Mouse (Mus musculus): ENCODE data around the gene Nectin3. TPM values are rescaled to one million over a fixed set of nuclear protein-coding genes. Genes with fewer than 3 reads are reported as not detected.
"Not testable (repeated sequence)": the region's sequence is repeated elsewhere in the genome, so short reads cannot be mapped to it uniquely, and the experiment has no call there.

Gene Nectin3
- total RNA-seq, 2 experiments from 2014 or later, result not detected

- no peak for ATAC-seq (replicated peaks; ENCODE audit: low FRiP score, low TSS enrichment, poor library complexity, severe bottlenecking)
Measured at GRCm38 (mm10) chr16:46449013-46449412, 49.3 kb downstream of the Nectin3 start.

- ATAC-seq (replicated peaks; ENCODE audit: low FRiP score, low TSS enrichment, poor library complexity, severe bottlenecking), result no peak
Measured at GRCm38 (mm10) chr16:46431317-46431716, 67.0 kb downstream of the Nectin3 start.

GRCm38 (mm10) chr16:46416177-46416576 lies 82.1 kb downstream of the Nectin3 start:
- ATAC-seq (replicated peaks; ENCODE audit: low FRiP score, low TSS enrichment, poor library complexity, severe bottlenecking), result no peak

- ATAC-seq (replicated peaks; ENCODE audit: low FRiP score, low TSS enrichment, poor library complexity, severe bottlenecking), result no peak
Measured at GRCm38 (mm10) chr16:46410739-46411057, 87.6 kb downstream of the Nectin3 start.

- ATAC-seq (replicated peaks; ENCODE audit: low FRiP score, low TSS enrichment, poor library complexity, severe bottlenecking), result no peak
Measured at GRCm38 (mm10) chr16:46410053-46410738, 88.1 kb downstream of the Nectin3 start.

GRCm38 (mm10) chr16:46407997-46408396 lies 90.3 kb downstream of the Nectin3 start:
- no peak for ATAC-seq (replicated peaks; ENCODE audit: low FRiP score, low TSS enrichment, poor library complexity, severe bottlenecking)

- no peak for ATAC-seq (replicated peaks; ENCODE audit: low FRiP score, low TSS enrichment, poor library complexity, severe bottlenecking)
Measured at GRCm38 (mm10) chr16:46406844-46407639, 91.3 kb downstream of the Nectin3 start.

- ATAC-seq (replicated peaks; ENCODE audit: low FRiP score, low TSS enrichment, poor library complexity, severe bottlenecking), result no peak
Measured at GRCm38 (mm10) chr16:46397945-46398344, 100.4 kb downstream of the Nectin3 start.

- no peak for ATAC-seq (replicated peaks; ENCODE audit: low FRiP score, low TSS enrichment, poor library complexity, severe bottlenecking)
Measured at GRCm38 (mm10) chr16:46389415-46390033, 108.8 kb downstream of the Nectin3 start.

- ATAC-seq (replicated peaks; ENCODE audit: low FRiP score, low TSS enrichment, poor library complexity, severe bottlenecking), result no peak
Measured at GRCm38 (mm10) chr16:46388527-46389414, 109.6 kb downstream of the Nectin3 start.

GRCm38 (mm10) chr16:46384279-46384678 lies 114.0 kb downstream of the Nectin3 start:
- no peak for ATAC-seq (replicated peaks; ENCODE audit: low FRiP score, low TSS enrichment, poor library complexity, severe bottlenecking)

- no peak for ATAC-seq (replicated peaks; ENCODE audit: low FRiP score, low TSS enrichment, poor library complexity, severe bottlenecking)
Measured at GRCm38 (mm10) chr16:46383344-46383743, 115.0 kb downstream of the Nectin3 start.

GRCm38 (mm10) chr16:46376575-46376974 lies 121.8 kb downstream of the Nectin3 start:
- ATAC-seq (replicated peaks; ENCODE audit: low FRiP score, low TSS enrichment, poor library complexity, severe bottlenecking), result no peak

- ATAC-seq (replicated peaks; ENCODE audit: low FRiP score, low TSS enrichment, poor library complexity, severe bottlenecking), result no peak
Measured at GRCm38 (mm10) chr16:46362022-46362421, 136.3 kb downstream of the Nectin3 start.

- not testable (repeated sequence) for ATAC-seq (replicated peaks; ENCODE audit: low FRiP score, low TSS enrichment, poor library complexity, severe bottlenecking)
Measured at GRCm38 (mm10) chr16:46357658-46358057, 140.7 kb downstream of the Nectin3 start.

- no peak for ATAC-seq (replicated peaks; ENCODE audit: low FRiP score, low TSS enrichment, poor library complexity, severe bottlenecking)
Measured at GRCm38 (mm10) chr16:46356663-46357062, 141.7 kb downstream of the Nectin3 start.

Data from megakaryocyte-erythroid progenitor cell, adult 5-6 weeks (primary cell).